Mouse (Mus musculus) kidney, adult 2 months (tissue): ENCODE results near the gene Rsad2.

Experiments used
- CTCF ChIP-seq: fragments of 200-500 bp; conservative IDR thresholded peaks from 2 replicates; pipeline ENCODE4 v1.5.1; 2011; ENCODE audit warnings: low read depth, mild to moderate bottlenecking, control low read depth, low read length, moderate library complexity, mixed read lengths; ENCODE audit not compliant: insufficient read depth, insufficient read length
- POLR2A ChIP-seq: fragments of 200-500 bp; IDR thresholded peaks from one replicate; pipeline ENCODE4 v1.6.1; 2011; ENCODE audit warnings: low read depth, low read length, control low read depth

DNA sequence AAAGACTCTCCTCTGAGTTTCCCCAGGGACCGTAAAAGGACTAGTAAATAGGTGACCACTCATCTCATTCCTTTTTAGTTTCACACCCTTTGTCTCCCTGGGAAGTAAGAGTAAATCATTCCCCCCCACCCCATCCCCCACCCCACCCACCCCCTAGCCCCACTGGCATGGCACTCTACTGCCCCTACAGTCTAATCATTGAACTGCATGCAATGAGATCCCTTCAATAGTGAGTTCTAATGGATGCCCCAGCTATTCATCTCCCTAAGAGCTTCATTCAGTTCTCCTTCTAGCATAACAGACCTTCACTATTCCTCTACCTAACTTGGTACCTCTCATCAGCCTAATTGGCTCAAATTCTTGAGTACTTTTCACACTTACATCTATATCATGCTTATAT is 33.7 kb upstream of the Rsad2 start:
- TF ChIP-seq CTCF (no peak), POLR2A (no peak)
